Mouse (Mus musculus) lung, postnatal 0 days (tissue): Measurements from ENCODE around the gene Rpl13a. TPM values are rescaled to one million over a fixed set of nuclear protein-coding genes. Genes with fewer than 3 reads are reported as not detected.

ENCODE experiments used
- ATAC-seq: fragments of 200-750 bp; cut with Nextera tagmentation; 2 replicates; pipeline ENCODE4 v1.8.0; 2017; ENCODE audit warnings: moderate library complexity
- DNase-seq: peaks from one replicate; pipeline ENCODE4 v3.0.0-alpha.2; 2016; ENCODE audit warnings: low spot score
- H3K27ac ChIP-seq: fragments of 300-500 bp; sonication (generic); 2 replicates; pipeline ENCODE4 v1.5.1; 2014; ENCODE audit warnings: antibody characterized with exemption, mild to moderate bottlenecking, low read length, mixed read lengths
- H3K27me3 ChIP-seq: fragments of 300-500 bp; sonication (generic); replicated peaks from 2 replicates; pipeline ENCODE4 v1.6.1; 2014; ENCODE audit warnings: low read length, mixed read lengths; ENCODE audit not compliant: insufficient read depth
- H3K36me3 ChIP-seq: fragments of 300-500 bp; sonication (generic); 2 replicates; pipeline ENCODE4 v1.6.1; 2014; ENCODE audit warnings: low read length, mixed read lengths; ENCODE audit not compliant: insufficient read depth
- H3K4me1 ChIP-seq: fragments of 300-500 bp; sonication (generic); 2 replicates; pipeline ENCODE4 v1.6.1; 2014; ENCODE audit warnings: antibody characterized with exemption, low read depth, low read length, mixed read lengths; ENCODE audit not compliant: insufficient read depth
- H3K4me2 ChIP-seq: fragments of 300-500 bp; sonication (generic); replicated peaks from 2 replicates; pipeline ENCODE4 v1.6.1; 2014; ENCODE audit warnings: low read depth, mild to moderate bottlenecking, low read length, moderate library complexity, mixed read lengths
- H3K4me3 ChIP-seq: fragments of 300-500 bp; sonication (generic); 2 replicates; pipeline ENCODE4 v1.5.1; 2014; ENCODE audit warnings: low read depth, low read length
- H3K9ac ChIP-seq: fragments of 300-500 bp; sonication (generic); replicated peaks from 2 replicates; pipeline ENCODE4 v1.6.1; 2014; ENCODE audit warnings: low read depth, mild to moderate bottlenecking
- H3K9me3 ChIP-seq: fragments of 300-500 bp; sonication (generic); 2 replicates; pipeline ENCODE4 v1.6.1; 2016; ENCODE audit warnings: low read length, mixed read lengths
- CTCF ChIP-seq: IDR thresholded peaks from 2 replicates; pipeline ENCODE4 v1.5.1; 2016; ENCODE audit warnings: antibody characterized with exemption, mild to moderate bottlenecking
- EP300 ChIP-seq: IDR thresholded peaks from 2 replicates; pipeline ENCODE4 v1.6.1; 2016; ENCODE audit warnings: antibody characterized with exemption, mild to moderate bottlenecking, control low read depth
- WGBS: fragments of 180-500 bp; shearing (Covaris S2); extraction: QIAGEN DNeasy Blood & Tissue Kit; methylation state at CpG from one replicate; pipeline ENCODE4 v1.1.7; 2014; 5-methylcytosine and 5-hydroxymethylcytosine counted together
- polyA plus RNA-seq: library from polyadenylated mRNA; unstranded; fragments of >200 nt; fragmentation: Nextera tagmentation; extraction: Ambion mirVana; gene quantifications from 2 replicates; pipeline ENCODE4 v1.2.1, GENCODE M21; 2015

Gene Rpl13a
- polyA plus RNA-seq, 1 experiment from 2014 or later: 1,148 TPM

DNA sequence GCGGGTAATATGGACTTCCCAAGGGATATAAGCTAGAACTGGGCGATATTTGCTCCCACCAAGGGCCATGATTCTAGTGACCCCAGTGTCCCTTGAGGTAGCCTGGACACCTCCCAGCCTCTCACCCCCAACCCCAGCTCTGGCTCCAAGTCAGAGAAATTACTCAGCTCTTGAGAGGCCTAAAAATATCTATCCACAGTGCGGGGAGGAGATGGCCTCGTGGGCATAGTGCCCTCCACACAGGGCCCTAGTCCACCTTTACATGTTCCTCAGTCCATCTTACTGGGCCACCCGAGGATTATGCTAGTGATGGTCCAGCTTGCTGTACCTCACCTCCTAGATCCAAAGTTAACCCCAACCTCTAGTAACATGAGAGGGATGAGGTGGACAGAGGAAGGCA lies 36.3 kb upstream of the Rpl13a start:
- 0 out of 2 replicates have a peak, but pooled peaks cover 5% of the 10 kb centered on the region for H3K4me1 ChIP-seq
- 60% methylated on average over 5 of the region's 5 CpGs for WGBS
- no peak for DNase-seq
- H3K4me3 ChIP-seq: no peak overlapping the region
- H3K36me3 ChIP-seq: no peaks in the 10 kb centered on the region
- no peak overlapping the region for H3K4me2 ChIP-seq
- H3K9ac ChIP-seq: no peak overlapping the region
- no peak for ATAC-seq
- no peak overlapping the region for H3K27ac ChIP-seq
- peaks cover 64% of the 10 kb centered on the region for H3K27me3 ChIP-seq
- no peaks in the 10 kb centered on the region for H3K9me3 ChIP-seq
- TF ChIP-seq CTCF: no peak
- no peak for TF ChIP-seq EP300

DNA sequence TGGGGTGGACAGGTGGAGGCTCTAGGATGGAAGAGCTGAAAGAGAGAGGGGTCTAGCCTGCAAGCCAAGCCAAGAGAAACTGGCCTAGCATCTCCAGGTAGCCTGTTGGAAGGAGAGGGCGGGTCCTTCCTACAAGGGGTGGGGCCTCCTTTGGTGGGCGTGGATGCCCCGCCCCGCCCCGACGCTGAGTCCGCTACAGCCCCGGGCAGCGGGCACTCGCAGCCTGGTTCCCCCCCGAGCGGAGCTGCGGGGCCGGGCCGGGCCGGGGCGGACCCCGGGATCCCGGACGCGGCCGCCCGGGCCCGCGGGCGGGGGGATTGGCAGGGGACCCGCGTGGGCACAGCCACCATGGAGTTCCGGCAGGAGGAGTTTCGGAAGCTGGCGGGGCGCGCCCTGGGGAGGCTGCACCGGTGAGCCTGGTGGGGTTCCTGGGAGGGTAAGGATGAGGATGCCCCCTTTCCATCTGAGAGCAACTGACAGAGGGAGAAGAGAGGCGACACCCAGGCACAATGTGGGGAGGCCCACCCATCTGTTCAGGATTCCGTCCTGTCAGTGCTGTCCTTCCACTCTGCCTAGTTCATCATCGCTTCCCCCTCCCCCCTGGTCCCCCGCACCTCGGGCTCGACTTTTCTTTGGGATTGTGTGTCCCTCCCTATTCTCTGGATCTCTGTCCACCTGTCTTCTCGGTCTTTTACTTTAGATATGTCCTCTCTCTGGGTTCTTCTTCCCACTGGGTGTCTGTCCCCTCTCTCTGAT lies 35.4 kb upstream of the Rpl13a start, which contains the start of gene Slc17a7:
TSS of gene Slc17a7 (plus strand) at position 215 of the 756 bp plus-strand sequence.
- WGBS: 3% methylated on average over 31 of the region's 41 CpGs
- Histone ChIP-seq H3K27me3 (peaks cover 55% of the 10 kb centered on the region), H3K4me2 (peak within 1 kb of the TSS; percentile 64), H3K36me3 (no peaks in the 10 kb centered on the region), H3K9ac (no peak within 1 kb of the TSS; the same call in 1 of the 2 replicates), H3K4me3 (peak within 1 kb of the TSS; percentile 39), H3K9me3 (no peaks in the 10 kb centered on the region), H3K27ac (no peak within 1 kb of the TSS), H3K4me1 (0 out of 2 replicates have a peak, but pooled peaks cover 5% of the 10 kb centered on the region)
- TF ChIP-seq EP300 (no peak), CTCF (no peak)
- peak; percentile 41 for DNase-seq
- ATAC-seq: no peak; the same call in 1 of the 2 replicates

DNA sequence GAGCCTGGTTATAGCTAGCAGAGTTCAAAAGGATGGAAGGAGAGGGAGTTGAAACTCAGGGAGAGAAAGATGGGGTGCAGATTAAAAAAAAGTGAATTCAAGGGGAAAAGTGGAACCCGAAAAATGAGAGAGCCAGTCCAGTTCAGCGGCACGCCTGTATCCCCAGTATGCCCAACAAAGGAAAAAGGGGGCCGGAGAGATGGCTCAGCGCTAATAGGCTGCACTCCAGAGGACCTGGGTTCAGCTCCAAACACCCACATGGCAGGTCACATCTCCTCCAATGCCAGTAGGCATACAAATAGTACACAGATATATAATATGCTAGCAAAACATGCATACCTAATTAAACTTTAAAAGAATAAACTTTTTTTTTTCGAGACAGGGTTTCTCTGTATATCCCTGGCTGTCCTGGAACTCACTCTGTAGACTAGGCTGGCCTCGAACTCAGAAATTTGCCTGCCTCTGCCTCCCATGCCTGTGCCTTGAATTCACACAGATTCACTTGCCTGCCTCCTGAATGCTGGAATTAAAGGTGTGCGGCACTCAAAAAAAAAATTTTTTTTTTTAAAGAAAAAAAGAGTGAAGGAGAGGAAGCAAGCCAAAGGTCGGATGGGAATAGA lies 34.5 kb upstream of the Rpl13a start:
- TF ChIP-seq CTCF (no peak), EP300 (no peak)
- DNase-seq (no peak), ATAC-seq (no peak)
- 0 out of 2 replicates have a peak, but pooled peaks cover 5% of the 10 kb centered on the region for H3K4me1 ChIP-seq
- H3K4me2 ChIP-seq: no peak overlapping the region
- H3K27me3 ChIP-seq: peaks cover 47% of the 10 kb centered on the region
- H3K9me3 ChIP-seq: no peaks in the 10 kb centered on the region
- no peak overlapping the region for H3K4me3 ChIP-seq
- H3K9ac ChIP-seq: no peak overlapping the region
- no peaks in the 10 kb centered on the region for H3K36me3 ChIP-seq
- no peak overlapping the region for H3K27ac ChIP-seq
- 66% methylated on average over 9 of the region's 9 CpGs for WGBS

DNA sequence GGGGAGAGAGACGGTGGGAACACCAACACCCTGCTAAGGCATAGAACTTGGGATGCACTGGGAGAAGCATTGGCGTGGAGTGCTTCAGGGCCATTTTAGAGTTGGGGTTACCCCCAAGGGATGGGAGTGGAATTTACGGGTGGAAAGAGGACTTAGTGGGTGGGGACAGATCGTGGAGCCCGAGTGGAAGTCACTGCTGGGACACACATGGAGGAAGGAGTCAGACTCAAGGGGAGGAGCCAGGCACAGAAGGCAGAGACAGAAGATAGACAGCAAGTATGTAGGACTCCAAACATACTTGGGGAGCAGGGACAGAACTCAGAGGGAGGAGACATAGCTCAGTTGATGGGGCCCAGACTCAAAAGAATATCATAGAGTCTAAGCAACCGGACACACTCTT lies 34.0 kb upstream of the Rpl13a start:
- H3K9me3 ChIP-seq: no peaks in the 10 kb centered on the region
- H3K9ac ChIP-seq: no peak overlapping the region
- 0 out of 2 replicates have a peak, but pooled peaks cover 5% of the 10 kb centered on the region for H3K4me1 ChIP-seq
- H3K4me2 ChIP-seq: peak overlapping the region; percentile 69
- peaks cover 41% of the 10 kb centered on the region for H3K27me3 ChIP-seq
- TF ChIP-seq CTCF: no peak
- no peak for TF ChIP-seq EP300
- peak overlapping the region; percentile 26; the same call in 1 of the 2 replicates for H3K4me3 ChIP-seq
- ATAC-seq (no peak; the same call in 1 of the 2 replicates), DNase-seq (peak; percentile 23)
- no peaks in the 10 kb centered on the region for H3K36me3 ChIP-seq
- 25% methylated on average over 6 of the region's 6 CpGs for WGBS
- no peak overlapping the region for H3K27ac ChIP-seq

DNA sequence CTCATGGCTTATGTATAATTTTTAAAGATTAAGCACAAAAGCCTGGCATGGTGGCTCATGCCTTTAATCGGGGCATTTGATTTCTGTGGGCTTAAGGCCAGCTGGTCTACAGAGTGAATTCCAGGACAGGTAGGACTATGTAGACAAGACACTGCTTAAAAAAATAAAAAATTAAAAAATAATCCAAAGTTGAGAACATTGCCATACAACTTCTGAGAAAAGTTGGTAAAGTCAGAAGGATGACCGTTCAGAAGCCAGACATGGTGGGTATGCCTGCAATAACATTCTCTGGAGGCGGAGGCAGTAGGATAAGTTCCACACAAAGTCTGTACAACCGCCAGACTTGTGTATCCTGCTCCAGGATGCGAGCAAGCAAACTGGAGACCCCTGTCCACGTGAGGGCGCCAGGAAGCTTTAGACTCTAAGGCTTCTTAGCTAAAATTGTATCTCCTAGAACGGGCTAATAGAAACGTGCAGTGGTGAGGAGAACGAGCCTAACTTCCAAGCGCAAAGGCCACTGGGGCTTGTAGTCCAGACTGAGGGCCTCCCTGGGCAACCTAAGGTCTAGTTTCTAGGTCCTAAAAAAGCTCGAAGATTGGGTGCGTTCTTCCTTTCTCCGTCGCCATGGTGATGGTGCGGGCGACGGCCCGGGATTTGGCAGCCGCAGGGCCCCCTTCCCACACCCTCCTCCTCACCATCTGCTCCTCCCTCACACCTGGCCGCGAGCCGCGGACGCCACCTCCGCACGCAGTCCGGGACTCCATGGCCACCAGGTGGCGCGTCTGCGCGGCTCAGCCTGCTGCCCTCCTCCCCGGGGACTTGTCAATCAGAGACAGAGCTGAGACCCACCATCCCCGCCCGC lies 33.3 kb upstream of the Rpl13a start:
- TF ChIP-seq EP300 (no peak), CTCF (peak; percentile 92)
- DNase-seq: peak; percentile 93
- H3K27ac ChIP-seq: no peak overlapping the region
- H3K4me1 ChIP-seq: 0 out of 2 replicates have a peak, but pooled peaks cover 5% of the 10 kb centered on the region
- H3K36me3 ChIP-seq: no peaks in the 10 kb centered on the region
- peak overlapping the region; percentile 26 for H3K4me3 ChIP-seq
- 4% methylated on average over 35 of the region's 35 CpGs for WGBS
- H3K27me3 ChIP-seq: peaks cover 35% of the 10 kb centered on the region
- H3K4me2 ChIP-seq: peak overlapping the region; percentile 69
- no peaks in the 10 kb centered on the region for H3K9me3 ChIP-seq
- peak; percentile 91 for ATAC-seq
- no peak overlapping the region for H3K9ac ChIP-seq
